Mouse (Mus musculus) intestine, postnatal 0 days (tissue): ENCODE measurements around the gene Dpp8. TPM values are rescaled to one million over a fixed set of nuclear protein-coding genes. Genes with fewer than 3 reads are reported as not detected.
A peak's percentile ranks its signal among the peaks of the same experiment; 100 is the strongest.

Experiments used
- ATAC-seq: fragments of 200-750 bp; cut with Nextera tagmentation; 2 replicates; pipeline ENCODE4 v1.8.0; 2017; ENCODE audit warnings: mild to moderate bottlenecking, moderate TSS enrichment, moderate library complexity
- H3K27ac ChIP-seq: fragments of 300-500 bp; sonication (generic); 2 replicates; pipeline ENCODE4 v1.5.1; 2014; ENCODE audit warnings: mild to moderate bottlenecking, low read depth, low read length, moderate library complexity
- H3K27me3 ChIP-seq: fragments of 300-500 bp; sonication (generic); replicated peaks from 2 replicates; pipeline ENCODE4 v1.6.1; 2014; ENCODE audit warnings: low read length, mixed read lengths; ENCODE audit not compliant: control insufficient read depth, insufficient read depth
- H3K36me3 ChIP-seq: fragments of 300-500 bp; sonication (generic); 2 replicates; pipeline ENCODE4 v1.6.1; 2014; ENCODE audit warnings: mild to moderate bottlenecking, moderate library complexity; ENCODE audit not compliant: control insufficient read depth, insufficient read depth
- H3K4me1 ChIP-seq: fragments of 300-500 bp; sonication (generic); replicated peaks from 2 replicates; pipeline ENCODE4 v1.6.1; 2014; ENCODE audit warnings: antibody characterized with exemption, low read length, mixed read lengths; ENCODE audit not compliant: control insufficient read depth, insufficient read depth
- H3K4me2 ChIP-seq: fragments of 300-500 bp; sonication (generic); replicated peaks from 2 replicates; pipeline ENCODE4 v1.6.1; 2014; ENCODE audit warnings: low read depth, mild to moderate bottlenecking, moderate library complexity
- H3K4me3 ChIP-seq: fragments of 300-500 bp; sonication (generic); 2 replicates; pipeline ENCODE4 v1.5.1; 2014; ENCODE audit warnings: low read depth, low read length
- H3K9ac ChIP-seq: fragments of 300-500 bp; sonication (generic); 2 replicates; pipeline ENCODE4 v1.6.1; 2014; ENCODE audit warnings: mild to moderate bottlenecking, low read depth, low read length
- H3K9me3 ChIP-seq: fragments of 300-500 bp; sonication (generic); 2 replicates; pipeline ENCODE4 v1.6.1; 2016; ENCODE audit warnings: mixed run types; ENCODE audit not compliant: control insufficient read depth
- CTCF ChIP-seq: sonication (generic); IDR thresholded peaks from 2 replicates; pipeline ENCODE4 v1.5.1; 2016; ENCODE audit warnings: low read depth, mild to moderate bottlenecking, control low read depth, antibody characterized with exemption, moderate library complexity
- WGBS: fragments of 180-500 bp; shearing (Covaris S2); extraction: QIAGEN DNeasy Blood & Tissue Kit; methylation state at CpG from one replicate; pipeline ENCODE4 v1.1.7; 2014; 5-methylcytosine and 5-hydroxymethylcytosine counted together
- polyA plus RNA-seq: library from polyadenylated mRNA; unstranded; fragments of >200 nt; fragmentation: Nextera tagmentation; extraction: Ambion mirVana; gene quantifications from 2 replicates; pipeline ENCODE4 v1.2.1, GENCODE M21; 2015

The Dpp8 gene
- polyA plus RNA-seq, 1 experiment from 2014 or later: 14.1 TPM

DNA sequence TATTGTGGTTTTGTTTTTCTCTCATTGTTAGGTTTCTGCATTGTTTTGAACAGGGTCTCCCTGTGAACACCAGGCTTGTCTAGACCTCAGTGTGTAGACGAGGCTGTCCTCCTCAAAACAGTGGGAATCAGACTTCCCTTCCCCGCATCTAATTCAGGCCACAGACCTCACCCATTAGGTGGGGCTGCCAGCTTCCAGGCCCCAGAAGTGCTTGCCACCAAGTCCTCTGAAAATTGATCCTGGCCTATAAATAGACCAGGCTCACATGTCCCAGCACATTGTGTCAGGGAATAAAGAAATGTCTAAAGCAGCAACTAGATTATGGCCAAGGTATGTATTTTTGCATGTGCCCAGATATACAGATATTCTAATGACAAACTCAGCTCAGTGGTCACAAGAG, 83.7 kb downstream of the Dpp8 start:
- ATAC-seq: no peak
- TF ChIP-seq CTCF: no peak
- no peaks in the 10 kb centered on the region; the same call in 1 of the 2 replicates for H3K36me3 ChIP-seq

DNA sequence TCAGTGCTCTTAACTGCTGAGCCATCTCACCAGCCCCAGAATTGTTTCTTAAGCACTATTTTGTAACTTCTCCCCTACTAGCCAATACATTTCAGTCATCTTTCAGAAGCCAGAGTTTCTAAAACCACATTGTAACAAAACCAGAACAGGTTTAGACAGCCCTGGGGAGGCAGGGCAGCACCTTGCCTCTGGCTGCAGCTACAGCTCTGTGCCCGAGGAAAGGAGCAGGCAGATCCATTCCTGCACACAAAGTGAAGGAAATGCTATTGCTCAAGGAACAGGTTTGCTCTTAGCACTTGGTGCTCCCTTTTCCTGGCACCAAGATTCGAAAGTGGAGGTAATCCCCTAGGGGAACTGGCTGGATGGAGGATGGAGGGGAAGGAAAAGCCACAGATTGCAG, 85.3 kb downstream of the Dpp8 start:
- Histone ChIP-seq H3K4me2 (no peak overlapping the region), H3K27ac (no peak overlapping the region), H3K36me3 (no peaks in the 10 kb centered on the region; the same call in 1 of the 2 replicates), H3K4me1 (no peaks in the 10 kb centered on the region), H3K9ac (no peak overlapping the region), H3K27me3 (no peaks in the 10 kb centered on the region), H3K9me3 (no peaks in the 10 kb centered on the region), H3K4me3 (no peak overlapping the region)
- ATAC-seq: no peak
- no peak for TF ChIP-seq CTCF
- 63% methylated on average over 2 of the region's 2 CpGs for WGBS

More for the DNA sequence above, 83.7 kb downstream of the Dpp8 start:
- no peaks in the 10 kb centered on the region for H3K4me1 ChIP-seq
- H3K9ac ChIP-seq: no peak overlapping the region
- 80% methylated on average over 2 of the region's 2 CpGs for WGBS
- H3K27ac ChIP-seq: no peak overlapping the region
- H3K4me3 ChIP-seq: no peak overlapping the region
- no peak overlapping the region for H3K4me2 ChIP-seq
- no peaks in the 10 kb centered on the region for H3K27me3 ChIP-seq
- H3K9me3 ChIP-seq: no peaks in the 10 kb centered on the region

DNA sequence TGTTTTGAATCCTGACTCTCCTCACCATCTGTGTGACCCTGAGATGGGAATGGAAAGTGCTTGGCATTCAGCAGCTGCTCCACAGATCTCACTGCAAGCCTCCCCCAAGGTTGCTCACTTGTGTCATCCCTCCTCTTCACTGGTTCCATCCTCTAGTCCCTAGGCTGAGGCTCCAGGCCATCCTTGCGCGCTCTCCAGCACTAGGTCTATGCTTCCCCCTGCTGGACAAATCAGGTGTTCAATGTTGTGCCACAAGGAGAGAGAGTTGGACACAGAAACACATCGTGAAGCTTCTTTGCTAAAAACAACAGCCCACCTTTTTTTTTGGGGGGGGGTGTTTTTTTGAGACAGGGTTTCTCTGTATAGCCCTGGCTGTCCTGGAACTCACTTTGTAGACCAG, 88.7 kb downstream of the Dpp8 start:
- Histone ChIP-seq H3K4me2 (no peak overlapping the region), H3K27ac (no peak overlapping the region), H3K27me3 (no peaks in the 10 kb centered on the region), H3K9me3 (no peaks in the 10 kb centered on the region), H3K9ac (no peak overlapping the region), H3K4me1 (no peaks in the 10 kb centered on the region), H3K4me3 (no peak overlapping the region), H3K36me3 (no peaks in the 10 kb centered on the region; the same call in 1 of the 2 replicates)
- TF ChIP-seq CTCF: peak; percentile 97
- peak; percentile 55; the same call in 1 of the 2 replicates for ATAC-seq
- WGBS: 17% methylated on average over 3 of the region's 3 CpGs

DNA sequence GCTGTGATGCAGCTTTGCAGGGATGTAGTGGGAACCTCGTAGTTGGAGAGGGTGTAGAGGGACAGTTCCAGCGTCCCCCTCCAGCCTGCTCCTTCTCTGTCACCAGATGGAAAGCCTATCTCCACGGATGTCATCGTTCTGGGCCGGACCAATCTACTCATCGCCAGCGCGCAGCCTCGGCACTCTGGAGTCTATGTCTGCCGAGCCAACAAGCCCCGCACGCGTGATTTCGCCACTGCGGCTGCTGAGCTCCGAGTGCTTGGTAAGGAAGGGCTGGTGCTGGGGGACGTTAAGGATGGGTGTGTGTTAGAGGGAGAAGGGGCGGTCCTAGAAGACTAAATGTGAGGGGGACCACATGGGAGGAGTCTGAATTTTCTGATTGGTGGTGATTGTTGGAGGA, 90.3 kb downstream of the Dpp8 start:
- no peak for ATAC-seq
- H3K36me3 ChIP-seq: no peaks in the 10 kb centered on the region; the same call in 1 of the 2 replicates
- 50% methylated on average over 18 of the region's 18 CpGs for WGBS
- no peak overlapping the region for H3K9ac ChIP-seq
- no peak overlapping the region for H3K27ac ChIP-seq
- H3K4me2 ChIP-seq: no peak overlapping the region
- no peak for TF ChIP-seq CTCF
- no peaks in the 10 kb centered on the region for H3K4me1 ChIP-seq
- no peaks in the 10 kb centered on the region for H3K9me3 ChIP-seq
- no peaks in the 10 kb centered on the region for H3K27me3 ChIP-seq
- H3K4me3 ChIP-seq: no peak overlapping the region

DNA sequence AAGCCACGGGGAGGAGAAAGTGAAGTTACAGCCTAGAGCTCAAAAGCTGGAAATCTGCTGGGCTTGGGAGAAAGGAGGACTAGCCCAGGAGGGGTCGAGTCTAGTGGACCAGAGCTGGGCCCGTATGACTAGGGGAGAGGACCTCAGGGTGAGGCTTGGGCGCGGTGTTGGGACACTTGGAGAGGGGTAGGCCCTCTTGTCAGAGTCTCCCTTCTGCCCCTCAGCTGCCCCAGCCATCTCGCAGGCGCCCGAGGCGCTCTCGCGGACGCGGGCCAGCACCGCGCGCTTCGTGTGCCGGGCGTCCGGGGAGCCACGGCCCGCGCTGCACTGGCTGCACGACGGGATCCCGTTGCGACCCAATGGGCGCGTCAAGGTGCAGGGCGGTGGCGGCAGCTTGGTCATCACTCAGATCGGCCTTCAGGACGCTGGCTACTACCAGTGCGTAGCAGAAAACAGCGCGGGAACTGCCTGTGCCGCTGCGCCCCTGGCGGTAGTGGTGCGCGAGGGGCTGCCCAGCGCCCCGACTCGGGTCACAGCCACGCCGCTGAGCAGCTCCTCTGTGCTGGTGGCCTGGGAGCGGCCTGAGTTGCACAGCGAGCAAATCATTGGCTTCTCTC, 91.4 kb downstream of the Dpp8 start:
- Histone ChIP-seq H3K4me1 (no peaks in the 10 kb centered on the region), H3K4me2 (peak overlapping the region; percentile 63), H3K9ac (no peak overlapping the region), H3K27ac (no peak overlapping the region), H3K4me3 (peak overlapping the region; percentile 23), H3K36me3 (peaks cover 4% of the 10 kb centered on the region; the same call in 1 of the 2 replicates), H3K9me3 (no peaks in the 10 kb centered on the region), H3K27me3 (no peaks in the 10 kb centered on the region)
- ATAC-seq: peak; percentile 11; the same call in 1 of the 2 replicates
- 25% methylated on average over 48 of the region's 48 CpGs for WGBS
- TF ChIP-seq CTCF: peak; percentile 79

DNA sequence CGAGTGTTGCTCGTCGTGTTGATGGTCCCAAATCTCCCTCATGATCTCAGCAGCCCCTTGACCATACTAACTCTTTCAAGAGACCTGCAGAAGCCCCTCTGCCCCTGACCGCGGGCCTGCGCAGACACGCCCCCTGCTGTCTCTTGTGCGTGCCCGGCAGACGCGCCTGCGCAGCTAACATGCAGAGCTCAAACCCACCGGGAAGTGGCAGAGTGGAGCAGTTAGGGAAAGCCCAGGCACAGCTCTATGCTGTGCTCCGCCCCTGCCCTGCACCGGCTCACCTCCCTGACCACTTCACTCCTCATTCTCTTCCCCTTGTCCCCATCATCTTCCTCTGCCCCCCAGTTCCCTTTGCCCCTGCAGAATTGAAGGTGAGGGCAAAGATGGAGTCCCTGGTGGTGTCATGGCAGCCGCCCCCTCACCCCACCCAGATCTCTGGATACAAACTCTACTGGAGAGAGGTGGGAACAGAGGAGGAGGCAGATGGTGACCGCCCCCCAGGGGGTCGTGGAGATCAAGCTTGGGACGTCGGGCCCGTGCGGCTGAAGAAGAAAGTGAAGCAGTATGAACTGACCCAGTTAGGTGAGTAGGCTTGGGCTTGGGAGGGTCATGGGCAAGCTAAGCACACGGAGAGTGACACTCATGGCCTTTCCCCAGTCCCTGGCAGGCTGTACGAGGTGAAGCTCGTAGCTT, 96.1 kb downstream of the Dpp8 start:
- Histone ChIP-seq H3K27me3 (no peaks in the 10 kb centered on the region), H3K27ac (no peak overlapping the region), H3K4me3 (no peak overlapping the region), H3K9me3 (no peaks in the 10 kb centered on the region), H3K4me1 (no peaks in the 10 kb centered on the region), H3K9ac (no peak overlapping the region), H3K4me2 (peak overlapping the region; percentile 17; the same call in 1 of the 2 replicates), H3K36me3 (peaks cover 6% of the 10 kb centered on the region; the same call in 1 of the 2 replicates)
- ATAC-seq: no peak
- 37% methylated on average over 25 of the region's 25 CpGs for WGBS
- TF ChIP-seq CTCF: peak; percentile 65
